Mouse (Mus musculus) MN1 (cell line): ENCODE measurements around the gene Tst.

ENCODE experiments used
- DNase-seq: peaks from one replicate; pipeline ENCODE4 v3.0.0-alpha.2; 2016; ENCODE audit warnings: low spot score

Gene Tst

GRCm38 (mm10) chr15:78405517-78406211 is at the start of gene Tst:
Gene Tst, minus strand, starts transcription at chr15:78405907.
- DNase-seq = peak; percentile 95

DNA sequence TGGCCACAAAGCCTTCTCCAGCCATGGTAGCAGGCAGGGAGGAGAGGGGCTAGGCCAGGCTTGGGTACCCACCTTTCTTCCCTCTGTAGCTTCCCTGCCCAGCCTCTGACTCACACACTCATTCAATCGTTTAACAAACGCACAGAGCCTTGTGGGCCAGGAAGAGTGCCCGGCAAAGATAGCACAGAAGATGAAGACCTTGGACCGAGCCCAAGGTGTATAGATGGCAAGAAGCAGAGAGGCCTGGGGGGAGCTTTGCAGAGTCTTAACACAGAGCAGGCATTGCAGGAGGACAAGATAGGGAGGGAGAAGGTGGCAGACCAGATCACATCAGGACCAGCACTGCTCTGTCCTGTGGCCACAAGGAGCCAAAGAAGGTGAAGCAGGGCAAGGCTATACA is 49.5 kb upstream of the Tst start:
- DNase-seq = peak; percentile 49

- no peak for DNase-seq
These were observed 47.2 kb upstream of the Tst start for GRCm38 (mm10) chr15:78452929-78453328.

DNA sequence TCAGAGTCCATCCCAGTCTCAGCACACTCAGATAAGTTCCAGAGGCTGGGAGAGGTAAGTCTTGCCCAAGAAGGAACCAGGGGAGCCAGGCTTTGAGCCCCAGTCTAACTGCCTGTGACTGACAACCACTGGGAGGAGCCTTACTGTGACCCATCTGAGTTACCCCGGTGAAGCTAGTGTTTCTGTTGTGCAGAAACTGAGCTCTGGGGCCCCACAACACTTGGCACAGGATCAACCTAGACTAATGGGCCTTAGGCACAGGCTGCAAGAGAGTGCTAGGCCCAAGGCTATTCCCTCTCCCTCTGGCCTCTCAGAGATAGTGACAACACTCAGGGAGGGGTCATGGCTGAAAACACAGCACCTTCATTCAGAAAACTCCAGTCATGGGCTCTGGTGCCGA is 45.5 kb upstream of the Tst start:
- no peak for DNase-seq

DNA sequence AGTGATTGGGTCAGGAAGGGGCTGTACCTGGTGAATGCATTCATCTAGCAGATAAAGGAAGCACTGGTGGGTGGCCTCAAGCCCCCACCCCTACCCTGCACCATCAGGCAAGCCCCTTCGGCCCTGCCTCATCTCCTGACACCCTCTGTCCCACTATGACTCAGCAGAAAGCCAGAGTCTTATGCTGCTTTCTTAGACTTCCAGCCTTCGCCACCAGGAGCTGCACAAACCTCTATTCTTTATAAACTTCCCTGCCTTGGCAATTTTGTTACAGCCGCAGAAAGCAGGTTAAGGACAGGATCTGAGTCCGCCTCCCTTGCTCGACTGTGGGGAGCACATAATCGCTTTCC is 44.7 kb upstream of the Tst start:
- peak; percentile 40 for DNase-seq

GRCm38 (mm10) chr15:78449694-78450418 is 44.1 kb upstream of the Tst start:
- peak; percentile 92 for DNase-seq

- DNase-seq = no peak
These were observed 43.4 kb upstream of the Tst start for GRCm38 (mm10) chr15:78449131-78449530.

DNA sequence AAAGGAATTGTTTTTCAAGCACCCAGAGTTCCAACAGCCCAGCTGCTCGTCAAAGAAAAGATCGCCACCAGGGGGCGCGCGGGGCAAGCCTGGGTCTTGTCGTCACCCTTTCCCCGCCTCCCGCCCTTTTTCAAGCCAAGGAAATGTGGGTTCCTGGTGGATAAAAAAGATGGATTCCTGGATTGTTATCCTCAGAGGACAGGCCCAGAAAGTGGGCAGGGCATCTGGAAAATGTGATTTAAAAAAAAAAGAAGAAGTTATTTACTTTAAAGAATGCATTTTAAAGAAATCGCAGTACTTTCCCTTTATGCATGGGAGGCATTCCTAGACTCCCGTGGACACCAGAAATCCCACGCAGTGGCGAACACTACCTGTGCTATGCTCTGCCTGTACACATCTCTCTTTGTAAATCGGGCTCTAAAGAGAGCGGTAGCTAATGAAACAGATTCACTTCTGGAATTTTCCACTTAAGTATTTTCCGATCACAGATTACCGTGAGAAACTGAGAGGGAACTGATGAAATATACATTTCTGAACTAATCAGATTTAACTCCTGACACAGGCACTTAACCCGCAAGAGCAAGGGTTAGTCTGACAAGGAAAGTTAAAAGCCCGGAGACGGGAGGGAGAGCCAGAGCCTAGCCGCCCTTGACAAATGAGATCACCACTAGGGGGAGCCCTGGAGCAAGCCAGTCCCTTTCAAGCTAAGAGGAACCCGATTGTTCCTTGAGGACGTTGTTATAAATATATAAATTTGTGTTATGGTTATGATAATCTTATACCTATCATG is 42.2 kb upstream of the Tst start:
- DNase-seq = peak; percentile 94

- no peak for DNase-seq
These were observed 41.4 kb upstream of the Tst start for GRCm38 (mm10) chr15:78447121-78447520.

DNA sequence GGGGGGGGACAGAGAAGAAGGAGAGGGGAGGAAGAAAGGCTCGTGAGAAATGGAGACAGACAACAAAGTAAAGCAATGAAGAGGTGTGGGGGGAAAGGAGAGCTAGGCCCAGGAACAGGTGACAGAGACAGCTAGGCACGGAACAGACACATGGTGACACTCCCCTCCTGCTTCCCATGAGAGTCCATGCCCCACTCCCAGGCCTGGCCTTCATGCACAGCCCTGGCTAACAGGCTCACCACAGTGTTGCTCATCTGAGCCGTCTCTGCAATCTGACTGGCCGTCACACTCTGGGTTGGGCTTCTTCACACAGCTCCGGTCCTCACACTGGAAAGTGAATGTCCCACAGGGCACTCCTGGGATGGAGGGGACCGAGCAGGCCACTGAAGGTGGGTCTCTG is 38.1 kb upstream of the Tst start:
- DNase-seq = no peak

DNA sequence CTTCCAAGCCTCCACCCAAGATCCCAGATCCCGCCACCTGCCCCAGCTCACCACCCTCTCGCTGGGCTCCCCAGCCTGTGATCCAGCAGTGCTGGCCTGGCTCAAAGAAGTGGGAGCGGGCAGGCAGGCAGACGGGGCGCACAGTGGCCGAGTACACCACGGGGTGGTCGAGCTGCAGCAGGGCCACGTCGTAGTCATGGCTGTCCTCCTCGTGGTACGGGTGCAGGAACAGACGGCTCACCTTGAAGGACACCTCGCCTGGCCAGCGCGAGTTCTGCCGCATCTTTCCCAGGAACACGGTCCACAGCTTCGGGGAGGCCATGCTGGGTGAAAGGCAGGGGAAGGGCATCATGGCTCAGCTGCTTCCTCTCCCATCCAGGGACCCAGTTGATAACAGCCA is 36.5 kb upstream of the Tst start:
- DNase-seq = no peak

GRCm38 (mm10) chr15:78438973-78439372 is 33.3 kb upstream of the Tst start:
- DNase-seq = no peak

DNA sequence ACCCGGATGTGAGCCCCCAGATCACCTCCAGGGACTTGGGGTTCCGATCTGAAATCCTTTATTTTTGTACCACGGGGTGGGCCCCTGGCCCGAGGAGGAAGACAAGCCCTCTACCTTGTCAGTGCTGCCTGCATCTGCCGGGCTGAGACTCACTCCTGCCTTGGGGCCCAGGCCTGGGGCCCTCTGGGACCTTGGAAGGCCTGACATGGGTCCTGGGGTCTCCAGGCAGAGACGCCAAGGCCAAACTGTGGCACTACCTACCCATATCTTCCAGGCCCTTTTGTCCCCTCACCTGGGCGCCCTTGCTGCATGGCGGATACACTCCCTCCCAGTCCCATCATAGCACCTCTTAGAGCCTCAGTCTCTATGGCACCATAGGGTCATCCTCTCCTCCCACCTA is 32.8 kb upstream of the Tst start:
- no peak for DNase-seq

- no peak for DNase-seq
These were observed 32.3 kb upstream of the Tst start for GRCm38 (mm10) chr15:78438018-78438394.

GRCm38 (mm10) chr15:78437237-78438017 is 31.7 kb upstream of the Tst start:
- peak; percentile 77 for DNase-seq

DNA sequence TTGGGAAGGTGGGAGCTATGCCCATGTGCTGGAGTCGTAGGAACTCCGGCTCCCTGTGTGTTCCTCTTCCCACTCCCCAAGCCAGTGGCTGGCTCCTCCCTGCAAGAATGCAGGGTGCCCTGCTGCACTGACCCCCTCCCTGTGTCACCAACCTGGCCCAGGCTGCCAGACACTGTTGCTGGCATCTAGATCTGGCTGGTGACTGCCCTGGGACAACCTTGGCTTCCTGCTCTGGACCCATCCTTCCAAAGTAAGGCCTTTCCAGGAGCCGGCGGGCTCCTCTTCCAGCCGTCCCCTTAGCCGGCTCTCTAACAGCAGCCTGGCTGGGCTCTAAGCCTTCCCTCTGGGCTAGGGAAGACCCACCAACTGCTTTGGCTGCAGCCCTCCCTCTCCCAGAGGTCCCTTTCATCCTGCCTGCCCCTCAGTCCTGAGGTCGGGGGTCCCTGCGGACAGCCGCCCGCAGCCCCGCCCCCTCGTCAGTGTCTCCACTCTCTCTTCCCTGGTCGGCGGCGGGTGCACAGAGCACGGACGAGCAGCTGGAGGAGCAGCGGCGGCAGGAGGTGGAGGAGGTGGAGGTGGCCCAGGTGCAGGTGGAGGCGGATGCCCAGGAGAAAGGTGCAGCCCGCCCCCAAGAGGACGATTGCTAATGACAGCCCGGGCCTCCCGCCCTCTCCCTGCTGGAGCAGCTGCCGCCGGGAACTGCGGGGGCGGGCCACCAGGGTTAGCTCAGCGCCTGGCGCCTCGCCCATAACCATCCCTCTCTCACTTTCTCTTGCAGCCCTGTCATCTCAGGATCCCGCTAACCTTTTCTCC is 30.9 kb upstream of the Tst start:
- DNase-seq = peak; percentile 94

GRCm38 (mm10) chr15:78435681-78436080 is 30.0 kb upstream of the Tst start:
- DNase-seq = no peak

DNA sequence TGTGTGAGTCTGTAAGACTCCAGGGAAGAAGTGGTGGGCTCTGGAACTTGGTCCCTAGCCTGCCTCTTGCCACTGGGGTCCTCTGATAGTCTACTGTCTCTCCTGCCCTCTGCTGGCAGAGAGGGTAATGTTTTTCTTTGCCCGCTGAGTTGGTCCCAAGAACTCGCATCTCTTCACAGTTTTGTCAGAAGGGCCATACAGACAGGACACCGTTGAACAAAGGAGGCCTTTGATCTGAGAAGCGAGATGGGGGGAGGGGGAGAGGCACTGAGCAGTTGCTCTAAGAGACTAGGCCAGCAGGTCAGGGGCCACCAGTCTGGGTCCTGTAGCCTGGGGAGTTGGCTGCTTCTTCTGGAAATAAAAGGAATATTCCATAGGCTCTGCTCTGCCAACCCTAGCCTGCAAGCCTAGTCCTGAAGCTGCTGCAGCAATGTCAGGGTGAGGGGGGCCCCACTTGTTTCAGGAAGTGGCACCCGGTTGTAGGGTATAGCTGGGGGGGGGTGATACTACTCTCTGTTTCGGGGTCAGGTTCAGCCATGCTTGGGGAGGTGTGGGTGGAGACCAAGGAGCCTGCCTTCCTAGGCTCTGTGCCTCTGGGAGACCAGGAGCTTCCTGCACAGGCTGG is 29.3 kb upstream of the Tst start:
- peak; percentile 68 for DNase-seq

DNA sequence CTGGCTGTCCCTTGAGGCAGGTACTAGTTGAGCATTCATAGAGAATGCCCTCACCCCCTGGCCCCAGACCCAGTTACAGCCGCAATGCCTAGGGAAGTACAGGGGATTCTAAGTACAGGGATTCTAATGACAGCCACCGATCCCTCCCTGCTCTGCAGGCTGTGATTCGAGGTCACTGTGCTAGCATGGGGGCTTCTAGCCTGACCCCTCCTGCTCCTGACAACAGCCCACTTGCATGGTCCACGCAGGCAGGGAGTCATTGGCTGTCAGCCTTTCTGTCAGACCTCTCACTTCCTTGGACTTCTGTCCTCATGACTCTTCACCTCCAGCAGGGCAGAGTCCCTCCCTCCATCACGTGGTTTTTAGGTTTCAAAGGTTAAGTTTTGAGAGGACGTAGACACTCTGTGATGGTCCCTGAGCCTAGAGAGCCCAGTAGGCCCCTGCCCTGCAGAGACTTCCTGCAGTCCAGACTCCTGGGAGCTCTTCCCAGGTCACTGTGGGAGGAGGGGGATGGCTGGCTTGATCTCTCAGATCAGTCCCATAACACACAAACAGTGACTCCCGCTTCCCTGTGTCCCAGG is 25.9 kb upstream of the Tst start:
- DNase-seq = no peak

DNA sequence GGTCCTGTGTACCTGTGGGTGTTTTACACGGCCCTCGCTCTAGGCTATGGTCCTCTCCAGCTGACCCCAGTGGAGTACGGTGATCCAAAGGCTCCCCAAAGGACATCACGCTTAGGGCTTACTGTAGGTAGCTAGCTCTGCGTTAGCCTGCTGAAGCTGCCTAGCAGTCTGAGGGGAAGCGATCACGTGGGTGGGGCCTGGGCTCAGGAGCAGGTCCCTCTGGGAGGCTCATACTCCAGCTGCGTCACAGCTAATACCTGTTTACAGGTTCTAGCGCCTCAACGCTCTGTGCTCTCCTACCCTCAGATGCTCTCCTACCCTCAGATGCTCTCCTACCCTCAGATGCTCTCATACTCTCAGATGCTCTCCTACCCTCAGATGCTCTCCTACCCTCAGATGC is 25.2 kb upstream of the Tst start:
- DNase-seq = no peak
